Mouse (Mus musculus) spleen, postnatal 10 days (tissue): Measurements from ENCODE around the gene Cacna1a.

ENCODE experiments used
- DNase-seq, 2 experiments: peaks; one replicate each; pipeline ENCODE4 v3.0.0; 2021 to 2022; ENCODE audit warnings: low spot score in 2 of 2

The Cacna1a gene

DNA sequence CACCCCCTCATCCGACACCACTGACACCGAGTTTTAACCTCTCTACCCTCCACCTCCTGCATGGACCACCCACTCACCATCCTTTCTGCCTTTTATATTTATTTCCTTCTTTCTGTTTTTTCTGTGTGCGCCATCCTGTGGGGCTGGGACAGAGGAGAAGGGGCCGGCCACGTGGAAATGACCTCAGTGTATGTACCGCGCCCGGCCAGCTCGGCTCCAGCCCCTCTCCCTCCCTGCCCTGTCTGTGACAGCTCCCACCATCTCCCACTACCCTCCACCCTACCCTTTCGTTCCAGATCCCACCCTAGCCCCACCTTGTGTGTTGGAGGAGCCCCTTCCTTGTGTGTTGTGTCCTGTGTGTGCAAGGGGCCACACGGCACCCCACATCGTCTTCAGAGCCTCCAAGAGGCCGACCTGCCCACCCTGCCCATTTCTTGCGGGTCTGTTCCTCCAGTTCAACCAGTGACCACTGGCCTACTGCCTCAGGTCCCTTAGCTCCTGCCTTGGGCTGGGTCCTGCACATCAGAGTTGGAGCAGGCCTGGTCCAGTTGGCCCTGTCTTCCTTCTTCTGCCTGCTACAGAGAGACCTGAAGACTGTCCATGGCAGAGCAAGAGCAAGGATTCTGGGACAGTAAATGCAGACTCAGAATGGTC, 247.3 kb downstream of the Cacna1a start:
- DNase-seq = no peak

GRCm38 (mm10) chr8:84636051-84636691, 247.9 kb downstream of the Cacna1a start:
- no peak for DNase-seq

DNA sequence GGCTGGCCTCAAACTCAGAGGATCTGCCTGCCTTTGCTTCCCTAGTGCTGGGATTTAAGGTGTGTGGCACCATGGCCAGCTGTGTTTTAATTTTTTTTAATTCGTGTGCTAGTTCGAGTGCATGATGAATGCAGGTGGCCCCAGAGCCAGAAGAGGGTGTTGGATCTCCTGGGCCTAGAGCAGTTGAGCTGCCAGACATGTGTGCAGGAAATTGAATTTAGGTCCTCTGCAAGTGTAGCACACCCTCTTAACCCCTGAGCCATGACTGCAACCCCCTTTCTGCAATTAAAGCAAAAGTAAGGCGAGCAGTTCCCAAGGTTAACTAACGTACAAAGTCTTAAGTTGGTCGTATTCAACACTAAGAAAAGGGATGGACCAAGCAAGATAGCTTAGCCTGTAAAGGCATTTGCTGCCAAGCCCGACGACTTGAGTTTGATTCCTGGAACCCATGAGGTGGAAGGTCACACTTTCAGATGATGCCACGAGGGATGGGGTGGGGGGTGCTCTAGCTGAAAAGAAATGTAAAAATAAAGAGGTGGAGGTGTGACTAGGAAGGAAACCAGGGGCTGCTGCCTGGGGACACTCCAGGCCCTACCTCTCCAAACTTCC, 249.8 kb downstream of the Cacna1a start:
- no peak for DNase-seq

DNA sequence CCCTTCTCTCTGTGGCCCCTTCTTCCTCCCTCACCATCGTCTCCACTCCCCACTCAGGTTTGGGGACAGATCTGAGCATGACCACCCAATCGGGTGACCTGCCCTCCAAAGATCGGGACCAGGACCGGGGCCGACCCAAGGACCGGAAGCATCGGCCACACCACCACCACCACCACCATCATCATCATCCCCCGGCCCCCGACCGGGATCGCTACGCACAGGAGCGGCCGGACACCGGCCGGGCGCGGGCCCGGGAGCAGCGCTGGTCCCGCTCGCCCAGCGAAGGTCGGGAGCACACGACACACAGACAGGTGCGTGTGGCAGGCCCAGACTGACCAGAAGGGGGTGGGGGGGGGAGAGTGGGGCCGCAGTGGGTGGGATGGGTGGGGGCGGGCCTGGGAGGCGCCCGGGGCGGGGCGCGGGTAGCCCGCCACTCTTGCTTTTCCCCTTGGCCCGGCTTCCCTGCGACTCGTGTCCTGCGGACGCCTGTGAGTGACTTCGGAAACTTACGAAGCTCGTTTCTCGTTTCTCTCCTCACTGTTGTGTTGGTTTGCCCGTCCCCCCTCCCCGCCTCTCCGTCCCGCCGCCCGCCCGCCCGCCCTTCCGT, 250.4 kb downstream of the Cacna1a start:
- DNase-seq = peak; percentile 50 to 52

- DNase-seq = peak; percentile 94 to 96
These were observed 251.1 kb downstream of the Cacna1a start for GRCm38 (mm10) chr8:84639162-84640009.

DNA sequence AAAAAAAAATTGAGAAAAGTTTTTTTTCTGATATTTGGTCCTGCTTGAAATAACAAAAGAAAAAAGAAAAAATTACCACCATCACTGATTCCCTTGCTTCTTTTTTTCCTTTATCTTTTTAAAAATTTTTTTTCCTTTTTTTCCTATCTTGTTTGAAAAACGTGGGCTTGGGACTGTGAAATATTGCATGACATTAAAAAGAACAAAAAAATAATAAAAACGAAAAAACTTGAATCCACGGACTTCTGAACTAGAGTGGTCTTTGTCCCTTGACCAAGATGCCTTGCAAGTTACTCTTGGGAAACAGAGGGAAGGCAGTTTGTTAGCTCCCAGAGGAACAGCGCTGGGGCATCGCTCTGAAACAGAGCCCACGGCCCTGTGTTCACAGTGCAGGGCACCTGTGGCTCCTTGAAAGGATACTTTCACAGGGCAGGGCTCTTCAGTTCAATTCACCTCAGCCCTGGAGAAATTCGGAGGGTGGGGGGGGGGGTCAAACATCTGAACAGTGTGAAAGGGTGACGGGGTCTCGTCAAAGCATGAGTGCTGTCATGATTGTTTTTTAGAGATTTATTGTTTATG, 251.9 kb downstream of the Cacna1a start:
- no peak for DNase-seq

- no peak for DNase-seq
These were observed 252.5 kb downstream of the Cacna1a start for GRCm38 (mm10) chr8:84640617-84641294.

- DNase-seq = no peak
These were observed 253.5 kb downstream of the Cacna1a start for GRCm38 (mm10) chr8:84641578-84642361.

GRCm38 (mm10) chr8:84643019-84643418, 254.8 kb downstream of the Cacna1a start:
- DNase-seq = no peak

GRCm38 (mm10) chr8:84646800-84647199, 258.6 kb downstream of the Cacna1a start:
- peak in 1 of 2 experiments; percentile 54 for DNase-seq

GRCm38 (mm10) chr8:84647461-84647901, 259.2 kb downstream of the Cacna1a start:
- DNase-seq = no peak

GRCm38 (mm10) chr8:84650213-84650612, 262.0 kb downstream of the Cacna1a start:
- DNase-seq = no peak

GRCm38 (mm10) chr8:84653092-84653631, 264.9 kb downstream of the Cacna1a start:
- no peak for DNase-seq

DNA sequence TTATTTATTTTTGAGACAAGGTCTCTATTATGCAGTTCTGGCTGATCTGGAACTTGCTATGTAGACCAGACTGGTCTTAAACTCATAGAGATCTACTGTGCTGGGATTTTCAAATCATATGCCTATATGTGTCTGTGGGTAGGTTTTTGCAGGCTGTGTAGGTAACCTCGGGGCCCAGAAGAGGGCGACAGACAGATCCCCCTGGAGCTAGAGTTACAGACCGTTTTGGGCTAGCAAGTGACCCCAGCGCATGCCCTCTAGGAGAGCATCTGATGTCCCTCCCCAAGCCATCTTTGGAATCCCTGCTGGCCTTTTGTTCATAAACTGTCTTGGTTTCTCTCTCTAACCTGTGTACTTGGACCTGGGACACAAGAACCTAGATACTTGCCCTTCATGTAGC, 266.4 kb downstream of the Cacna1a start:
- peak in 1 of 2 experiments; percentile 50 for DNase-seq

DNA sequence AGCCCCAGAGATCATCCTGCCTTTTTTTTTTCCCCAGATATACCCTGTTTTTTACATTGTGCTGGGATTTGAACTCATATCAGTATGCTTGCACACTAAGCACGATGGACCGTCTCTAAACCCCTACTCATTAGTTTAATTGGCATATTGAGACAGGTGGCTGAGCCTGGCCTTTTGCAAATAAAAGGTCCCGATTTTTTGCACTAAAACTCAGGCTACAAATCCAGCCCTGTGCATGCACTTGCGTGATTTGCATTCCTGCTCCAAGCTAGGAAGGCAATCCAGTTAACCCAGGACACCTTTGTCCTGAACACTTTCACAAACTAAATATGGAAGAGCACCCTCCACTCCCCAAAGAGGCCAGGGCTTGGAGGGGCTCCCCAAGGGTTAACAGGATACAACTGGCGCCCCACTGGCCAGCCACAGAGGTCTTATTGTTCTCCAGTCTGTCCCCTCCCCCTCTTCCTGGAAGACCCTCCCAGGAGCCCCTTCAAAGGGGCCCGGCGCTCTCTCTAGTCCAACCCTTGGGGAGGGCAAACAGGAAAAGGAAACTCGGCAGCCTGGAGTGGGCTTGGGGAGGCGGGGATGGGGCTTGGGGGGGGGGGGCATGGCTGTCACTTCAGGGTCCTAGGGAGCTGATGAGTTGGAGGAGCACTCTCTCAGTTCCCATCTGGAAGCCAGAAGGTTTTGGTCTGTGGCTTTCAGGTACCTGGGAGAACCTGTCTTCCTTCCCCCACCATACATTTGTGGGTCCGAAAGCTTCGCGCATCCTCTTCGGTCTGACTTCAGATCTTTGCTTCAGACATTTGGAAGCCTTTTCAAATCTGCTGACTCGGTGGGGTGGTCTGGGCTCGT, 267.3 kb downstream of the Cacna1a start:
- DNase-seq = no peak

- DNase-seq = no peak
These were observed 267.9 kb downstream of the Cacna1a start for GRCm38 (mm10) chr8:84656191-84656525.

DNA sequence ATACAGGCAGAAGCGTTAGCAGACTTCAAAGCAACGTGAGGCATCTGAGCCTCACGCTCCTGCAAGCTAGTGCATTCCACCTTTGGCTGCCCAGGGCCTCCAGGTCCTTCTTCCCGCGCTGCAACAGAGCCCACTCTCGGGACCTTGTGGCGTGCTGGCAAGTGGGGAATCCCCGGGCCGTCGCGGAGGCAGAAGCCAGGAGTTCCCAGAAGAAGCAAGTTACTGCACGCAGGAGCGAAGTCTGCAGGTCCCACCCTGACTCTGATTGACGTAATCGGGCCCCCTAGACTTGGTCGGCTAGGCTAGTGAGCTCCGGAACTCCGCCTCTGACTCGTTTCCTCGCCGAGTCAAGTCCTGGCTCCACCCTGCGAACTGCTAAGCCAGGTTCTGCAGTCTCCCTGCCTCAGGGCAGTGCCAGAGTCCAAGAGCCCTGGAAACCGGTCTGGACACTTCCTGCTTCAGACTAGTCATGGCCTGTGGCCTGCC, 268.4 kb downstream of the Cacna1a start:
- peak; percentile 67 to 76 for DNase-seq

GRCm38 (mm10) chr8:84657203-84657602, 269.0 kb downstream of the Cacna1a start:
- no peak for DNase-seq

GRCm38 (mm10) chr8:84657680-84658079, 269.4 kb downstream of the Cacna1a start:
- DNase-seq = no peak
